Mouse (Mus musculus) adrenal gland, postnatal 36 days (tissue): ENCODE data around the gene Wnt10b. TPM values are rescaled to one million over a fixed set of nuclear protein-coding genes. Genes with fewer than 3 reads are reported as not detected.
A peak's percentile ranks its signal among the peaks of the same experiment; 100 is the strongest.

ENCODE experiments used
- DNase-seq, 2 experiments: peaks; one replicate each; pipeline ENCODE4 v3.0.0; 2021; ENCODE audit warnings: mixed read lengths in 1 of 2
- total RNA-seq, 2 experiments: library from RNA; stranded (reverse); gene quantifications; 2 replicates each; pipeline ENCODE4 v1.2.3; 2021

The Wnt10b gene
- total RNA-seq, 2 experiments from 2014 or later = 1.1 to 1.3 TPM

DNA sequence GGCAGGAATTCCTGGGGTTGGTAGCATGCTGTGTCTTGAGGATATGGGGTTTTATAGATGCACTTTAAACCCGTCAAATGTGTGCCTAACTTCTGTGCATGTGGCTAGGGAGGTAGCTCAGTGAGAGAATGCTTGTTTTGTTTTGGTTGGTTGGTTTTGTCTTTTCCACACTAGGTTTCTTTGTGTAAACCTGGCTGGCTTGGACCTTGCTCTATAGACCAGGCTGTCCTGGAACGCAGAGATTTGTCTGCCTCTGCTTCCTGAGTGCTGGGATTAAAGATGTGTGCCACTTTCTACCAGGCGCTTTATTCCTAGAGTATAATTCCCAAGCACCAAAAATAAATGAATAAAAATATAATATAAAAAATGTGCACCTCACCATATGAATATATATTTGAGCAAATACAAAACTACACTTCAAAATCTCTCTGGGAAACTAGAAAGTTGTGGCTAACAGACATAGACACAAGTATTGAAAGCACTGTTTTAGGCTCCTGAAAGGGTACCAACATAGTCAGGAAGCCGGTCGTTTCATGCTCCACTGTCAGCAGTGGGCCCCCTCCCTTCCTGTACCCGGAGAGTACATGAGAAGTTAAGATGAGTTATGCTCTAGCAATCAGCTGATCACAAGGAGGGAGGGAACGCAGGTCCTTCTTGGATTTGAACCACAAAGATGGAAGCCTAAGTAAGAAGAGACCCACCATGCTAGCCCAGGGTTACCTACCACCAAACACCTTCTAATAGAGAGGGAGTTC, 48.0 kb downstream of the Wnt10b start:
- no peak for DNase-seq

GRCm38 (mm10) chr15:98728366-98728765, 49.6 kb downstream of the Wnt10b start:
- peak; percentile 29 to 44 for DNase-seq

DNA sequence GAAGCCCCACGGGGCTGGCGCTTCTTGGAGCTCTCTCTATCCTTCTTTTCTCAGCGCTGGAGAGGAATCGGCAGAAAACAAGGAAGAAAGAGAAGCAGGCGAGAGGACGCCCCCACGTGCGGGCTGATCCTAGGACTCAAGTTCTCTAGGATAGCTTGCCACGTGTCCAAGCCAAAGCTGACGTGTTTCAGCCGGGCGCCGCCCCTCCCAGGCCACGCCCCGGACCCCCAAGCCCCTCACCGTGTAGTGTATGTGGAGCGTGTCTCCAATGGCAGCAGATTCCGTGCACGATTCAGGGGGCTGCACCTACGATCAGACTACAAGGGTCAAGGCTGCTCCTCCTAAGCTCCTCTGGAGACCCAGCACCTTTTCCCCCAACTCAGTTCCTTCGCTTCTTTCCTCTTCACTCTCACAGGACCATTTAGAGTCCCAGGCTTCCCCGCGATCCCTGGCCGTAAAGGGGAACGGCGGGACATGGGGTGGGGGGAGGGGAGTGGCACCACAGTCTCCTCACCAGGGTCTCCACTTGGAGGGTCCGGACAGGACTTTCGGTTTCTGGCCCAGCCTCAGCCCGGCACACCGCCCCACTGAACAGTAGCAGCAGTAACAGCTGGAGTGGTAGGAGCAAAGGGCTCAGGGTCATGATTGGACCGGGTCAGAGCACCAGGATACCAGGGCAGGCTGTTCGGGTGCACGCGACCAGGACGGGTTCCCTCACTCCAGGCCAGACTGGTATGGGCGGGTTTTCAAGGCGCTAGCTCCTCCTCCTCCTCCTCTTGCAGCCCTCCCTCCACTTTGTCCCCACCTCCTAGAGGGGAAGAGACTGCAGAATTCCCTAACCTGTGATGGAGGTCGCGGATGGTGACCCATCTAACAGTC, 50.3 kb downstream of the Wnt10b start, which contains the start of gene Fkbp11:
Gene Fkbp11 (minus strand): TSS at position 756 of the 879 bp plus-strand sequence.
- peak; percentile 79 to 84 for DNase-seq

DNA sequence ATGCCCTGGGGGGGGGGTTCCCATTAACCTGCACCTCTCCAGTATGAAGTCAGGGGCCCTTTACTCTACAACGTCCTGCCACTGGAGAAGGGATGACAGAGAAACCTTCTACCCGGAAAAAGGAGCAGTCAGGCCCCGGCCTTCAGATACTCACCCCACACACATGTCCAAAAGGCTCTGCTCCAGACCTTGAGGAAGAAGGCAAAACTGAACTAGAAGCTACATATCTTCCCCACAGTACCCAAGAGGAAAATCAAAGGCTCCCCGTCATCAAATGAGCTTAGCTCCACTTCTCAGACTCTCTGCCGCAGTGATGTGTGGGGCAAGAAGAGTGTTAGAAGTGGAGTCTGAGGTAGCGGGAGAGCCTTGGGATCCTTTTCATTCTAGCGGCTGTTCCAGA, 51.2 kb downstream of the Wnt10b start:
- no peak for DNase-seq

DNA sequence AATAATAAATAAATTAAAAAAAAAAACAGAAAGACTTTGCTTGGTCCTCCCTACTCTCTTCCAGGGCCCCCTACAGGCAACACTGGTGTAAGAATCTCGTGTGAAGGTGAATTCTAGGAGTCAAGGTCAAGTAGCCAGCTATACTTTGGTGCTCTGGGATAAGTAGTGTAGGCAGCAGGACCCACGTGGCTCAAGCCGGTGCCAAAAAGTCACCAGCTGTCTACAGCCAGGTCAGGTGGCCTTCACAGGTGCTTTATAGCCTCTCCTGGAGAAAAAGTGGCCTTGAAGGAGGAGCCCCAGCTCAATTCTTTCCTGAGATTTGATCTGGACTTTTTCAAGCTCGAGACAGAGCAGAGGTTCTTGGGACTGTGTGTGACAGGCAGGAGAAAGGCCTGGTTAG, 51.9 kb downstream of the Wnt10b start:
- no peak for DNase-seq

DNA sequence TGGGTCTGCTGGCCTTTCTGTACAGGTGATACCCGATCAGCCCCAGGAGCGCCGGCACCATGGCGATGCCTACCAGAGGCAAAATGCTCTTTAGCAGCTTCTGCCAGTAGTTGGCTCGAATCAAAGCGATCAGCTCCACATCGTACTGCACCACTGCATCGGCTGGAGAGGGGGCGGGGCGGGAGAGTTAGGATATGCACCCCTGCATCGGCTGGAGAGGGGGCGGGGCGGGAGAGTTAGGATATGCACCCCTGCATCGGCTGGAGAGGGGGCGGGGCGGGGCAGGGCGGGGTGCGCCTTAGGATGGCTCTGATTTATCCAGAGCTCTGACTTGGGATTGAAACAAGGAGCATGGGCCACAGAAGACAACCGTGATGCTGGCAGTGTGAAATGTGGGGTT, 53.5 kb downstream of the Wnt10b start:
- no peak for DNase-seq

DNA sequence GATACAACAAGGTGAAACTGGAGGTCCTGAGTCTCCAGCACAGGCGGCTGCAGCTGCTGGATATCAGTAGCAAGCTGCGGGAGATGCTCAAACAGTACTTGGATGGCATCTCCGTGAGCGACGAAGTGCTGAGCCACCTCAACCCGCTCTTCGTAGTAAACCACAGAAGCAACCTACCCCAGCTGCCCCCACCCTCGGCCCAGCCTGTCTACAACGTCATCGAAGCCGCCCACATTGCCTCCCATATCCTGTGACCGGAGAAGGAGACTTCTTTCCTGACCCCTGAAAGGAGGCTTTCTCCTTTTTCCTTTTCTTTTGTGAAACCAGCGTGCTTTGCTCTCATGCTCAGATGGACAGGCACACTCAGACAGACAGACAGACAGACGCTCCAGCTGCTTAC, 55.1 kb downstream of the Wnt10b start:
- DNase-seq = no peak

- DNase-seq = no peak
Measured at GRCm38 (mm10) chr15:98722191-98722590, 55.8 kb downstream of the Wnt10b start.

Other genes with a start within 250 kb of the Wnt10b start
- 10 to 100 TPM; 88.0 to 91.3 TPM for gene Kansl2, start 243.9 kb downstream of the Wnt10b start, total RNA-seq
- 10 to 100 TPM; 55.6 to 67.1 TPM for gene Ccnt1, start 207.2 kb downstream of the Wnt10b start, total RNA-seq
- 1 to 10 TPM in 1 of 2 experiments, under 1 TPM in 1; 0.83 to 1.1 TPM for gene 4930415O20Rik, start 207.1 kb downstream of the Wnt10b start, total RNA-seq
- 10 to 100 TPM; 43.8 to 62.6 TPM for gene Adcy6, start 168.1 kb downstream of the Wnt10b start, total RNA-seq
- gene Cacnb3, start 147.3 kb downstream of the Wnt10b start, total RNA-seq = 10 to 100 TPM; 10.2 to 13.3 TPM
- 10 to 100 TPM; 75.5 to 84.3 TPM for gene Ddx23, start 115.3 kb downstream of the Wnt10b start, total RNA-seq
- 1 to 10 TPM; 2.1 to 2.4 TPM for gene Rnd1, start 100.7 kb downstream of the Wnt10b start, total RNA-seq
- gene Ccdc65, start 69.9 kb downstream of the Wnt10b start, total RNA-seq = under 1 TPM; 0.23 to 0.26 TPM
- gene Fkbp11, start 50.0 kb downstream of the Wnt10b start, total RNA-seq = 1 to 10 TPM; 7.5 to 9.1 TPM
- gene Arf3, start 14.9 kb downstream of the Wnt10b start, total RNA-seq = 100 to 1,000 TPM; 132 to 140 TPM
- gene Wnt1, start 11.7 kb upstream of the Wnt10b start, total RNA-seq = not detected
- under 1 TPM; 0.10 to 0.30 TPM for gene Ddn, start 31.3 kb upstream of the Wnt10b start, total RNA-seq
- gene Prkag1, start 53.4 kb upstream of the Wnt10b start, total RNA-seq = 10 to 100 TPM; 68.3 to 87.0 TPM
- 10 to 100 TPM; 52.1 to 79.5 TPM for gene Kmt2d, start 93.1 kb upstream of the Wnt10b start, total RNA-seq
- 1 to 10 TPM; 2.2 to 2.9 TPM for gene Rhebl1, start 116.4 kb upstream of the Wnt10b start, total RNA-seq
- gene Dhh, start 120.4 kb upstream of the Wnt10b start, total RNA-seq = 1 to 10 TPM; 2.2 to 3.0 TPM
- gene Lmbr1l, start 140.1 kb upstream of the Wnt10b start, total RNA-seq = 10 to 100 TPM; 14.0 to 15.5 TPM
- 100 to 1,000 TPM; 252 to 276 TPM for gene Tuba1b, start 156.4 kb upstream of the Wnt10b start, total RNA-seq
- not detected for gene Gm49450, start 175.4 kb upstream of the Wnt10b start, total RNA-seq
- gene Tuba1a, start 175.6 kb upstream of the Wnt10b start, total RNA-seq = 100 to 1,000 TPM in 1 of 2 experiments, 10 to 100 TPM in 1; 87.9 to 123 TPM